Mouse (Mus musculus) ES-E14 (cell line): ENCODE results near the gene Il20rb. TPM values are rescaled to one million over a fixed set of nuclear protein-coding genes. Genes with fewer than 3 reads are reported as not detected.

Experiments used
- DNase-seq: peaks from one replicate; pipeline ENCODE4 v3.0.0-alpha.2; 2013; ENCODE audit warnings: low read depth, low spot score
- H3K27ac ChIP-seq: 2 replicates; pipeline ENCODE4 v1.5.1; 2012; ENCODE audit warnings: low read depth, mild to moderate bottlenecking, low read length, moderate library complexity, mixed read lengths; ENCODE audit not compliant: poor library complexity, insufficient read depth, severe bottlenecking
- H3K36me3 ChIP-seq: 2 replicates; pipeline ENCODE4 v1.6.1; 2012; ENCODE audit warnings: mild to moderate bottlenecking, low read length, moderate library complexity, mixed read lengths; ENCODE audit not compliant: control insufficient read depth, poor library complexity, insufficient read depth, severe bottlenecking
- H3K4me1 ChIP-seq, 2 experiments: fragments of 150-350 bp in 1 of 2; sonication (generic) in 1 of 2; 2 replicates each; pipeline ENCODE4 v1.6.1; 2012; ENCODE audit warnings: low read length in 2 of 2, mild to moderate bottlenecking in 1 of 2, mixed read lengths in 1 of 2; ENCODE audit not compliant: control insufficient read depth in 2 of 2, insufficient read depth in 2 of 2, poor library complexity in 1 of 2
- H3K4me3 ChIP-seq, 2 experiments: fragments of 150-350 bp in 1 of 2; sonication (generic) in 1 of 2; 2 replicates each; pipeline ENCODE4 v1.5.1; 2012; ENCODE audit warnings: low read length in 2 of 2, low read depth in 1 of 2, mild to moderate bottlenecking in 1 of 2, mixed read lengths in 1 of 2; ENCODE audit not compliant: insufficient read depth in 1 of 2, poor library complexity in 1 of 2, severe bottlenecking in 1 of 2
- H3K9ac ChIP-seq: 2 replicates; pipeline ENCODE4 v1.6.1; 2012; ENCODE audit warnings: low read depth, mild to moderate bottlenecking, low read length, mixed read lengths; ENCODE audit not compliant: poor library complexity, insufficient read depth, severe bottlenecking
- H3K9me3 ChIP-seq: fragments of 150-350 bp; sonication (generic); 2 replicates; pipeline ENCODE4 v1.6.1; 2012; ENCODE audit warnings: low read depth, mild to moderate bottlenecking, low read length; ENCODE audit not compliant: control insufficient read depth, insufficient read depth
- CHD2 ChIP-seq: IDR thresholded peaks from 2 replicates; pipeline ENCODE4 v1.6.1; 2014; ENCODE audit warnings: mild to moderate bottlenecking, low read depth, low read length, inconsistent platforms
- HCFC1 ChIP-seq: IDR thresholded peaks from 2 replicates; pipeline ENCODE4 v1.6.1; 2012; ENCODE audit warnings: low read length, inconsistent platforms, borderline replicate concordance; ENCODE audit not compliant: insufficient read depth
- MAFK ChIP-seq: IDR thresholded peaks from 2 replicates; pipeline ENCODE4 v1.6.1; 2014; ENCODE audit warnings: mild to moderate bottlenecking, low read depth, low read length, inconsistent platforms; ENCODE audit not compliant: insufficient read depth
- ZC3H11A ChIP-seq: IDR thresholded peaks from 2 replicates; pipeline ENCODE4 v1.6.1; 2012; ENCODE audit warnings: low read depth, mild to moderate bottlenecking, inconsistent platforms, low read length, borderline replicate concordance
- ZNF384 ChIP-seq: IDR thresholded peaks from 2 replicates; pipeline ENCODE4 v1.6.1; 2012; ENCODE audit warnings: low read depth, low read length, inconsistent platforms
- in situ Hi-C, 2 experiments: fragments of 600-800 bp; cut with MboI; formaldehyde crosslinking; loops; one replicate each; pipeline ENCODE4 v1.15.1; 2025; ENCODE audit warnings: low sequenced_read_pairs in 2 of 2, inconsistent platforms in 1 of 2; ENCODE audit not compliant: unreplicated experiment in 2 of 2
- total RNA-seq: library from RNA; depleted of rRNA; stranded (reverse); fragments of 300-350 nt; gene quantifications from 2 replicates; pipeline ENCODE4 v1.2.3, GENCODE M21; 2012; rRNA removed

The Il20rb gene
- 3.3 and 3.7 TPM in 2 replicates for total RNA-seq

GRCm38 (mm10) chr9:100486431-100486830, at the start of gene Il20rb:
Gene Il20rb, minus strand, starts transcription at chr9:100486788.
- Histone ChIP-seq H3K4me3 (no peak within 1 kb of the TSS), H3K9me3 (no peaks in the 10 kb centered on the region), H3K36me3 (no peaks in the 10 kb centered on the region), H3K27ac (no peak within 1 kb of the TSS), H3K9ac (no peak within 1 kb of the TSS), H3K4me1 (no peaks in the 10 kb centered on the region)
- DNase-seq = no peak
- in situ Hi-C loops = no loop called here
- no peak for TF ChIP-seq ZNF384
- TF ChIP-seq ZC3H11A = no peak
- no peak for TF ChIP-seq HCFC1
- TF ChIP-seq MAFK = no peak
- TF ChIP-seq CHD2 = no peak

DNA sequence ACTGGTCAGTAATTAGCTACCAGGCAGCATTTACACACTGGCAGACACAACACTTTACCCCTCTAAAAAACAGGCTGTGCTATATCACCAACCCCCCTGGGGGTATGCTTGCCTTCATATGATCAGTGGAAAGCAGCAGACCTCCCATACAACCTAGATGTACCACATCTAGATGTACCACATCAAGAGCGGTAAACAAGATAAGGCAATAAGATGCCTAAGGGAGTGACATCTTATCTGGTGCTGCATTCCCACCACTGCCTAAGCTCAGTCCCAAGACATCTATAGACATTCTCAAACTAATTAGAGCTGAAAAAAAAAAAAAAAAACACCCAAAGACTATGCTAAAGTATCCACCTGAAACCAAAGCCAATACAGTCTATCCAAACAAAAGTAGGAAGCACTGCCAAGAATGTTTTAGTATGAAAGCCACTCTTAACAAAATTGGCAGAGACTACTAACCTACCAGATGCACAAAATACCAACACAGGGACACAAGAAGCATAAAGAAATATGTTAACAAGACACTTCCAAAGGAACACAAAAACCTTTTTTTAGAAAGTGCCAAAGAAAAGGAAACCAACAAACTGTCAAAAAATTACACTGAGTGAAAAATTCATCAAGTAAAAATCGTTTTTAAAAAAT, 49.2 kb upstream of the Il20rb start:
- Histone ChIP-seq H3K9me3 (no peaks in the 10 kb centered on the region), H3K4me3 (no peak overlapping the region), H3K36me3 (no peaks in the 10 kb centered on the region), H3K27ac (no peak overlapping the region), H3K9ac (no peak overlapping the region), H3K4me1 (no peaks in the 10 kb centered on the region)
- in situ Hi-C loops = no loop called here
- no peak for TF ChIP-seq MAFK
- TF ChIP-seq HCFC1 = no peak
- TF ChIP-seq CHD2 = no peak
- TF ChIP-seq ZC3H11A = no peak
- TF ChIP-seq ZNF384 = no peak
- no peak for DNase-seq

- TF ChIP-seq MAFK = no peak
- no peak for TF ChIP-seq ZNF384
- TF ChIP-seq CHD2 = no peak
- no peak for TF ChIP-seq ZC3H11A
- no peak for TF ChIP-seq HCFC1
- Histone ChIP-seq H3K9me3 (no peaks in the 10 kb centered on the region), H3K36me3 (no peaks in the 10 kb centered on the region), H3K4me3 (no peak overlapping the region), H3K4me1 (no peaks in the 10 kb centered on the region), H3K9ac (no peak overlapping the region), H3K27ac (no peak overlapping the region)
- in situ Hi-C loops = no loop called here
- DNase-seq = no peak
Observed at GRCm38 (mm10) chr9:100534686-100535085, 48.1 kb upstream of the Il20rb start.

DNA sequence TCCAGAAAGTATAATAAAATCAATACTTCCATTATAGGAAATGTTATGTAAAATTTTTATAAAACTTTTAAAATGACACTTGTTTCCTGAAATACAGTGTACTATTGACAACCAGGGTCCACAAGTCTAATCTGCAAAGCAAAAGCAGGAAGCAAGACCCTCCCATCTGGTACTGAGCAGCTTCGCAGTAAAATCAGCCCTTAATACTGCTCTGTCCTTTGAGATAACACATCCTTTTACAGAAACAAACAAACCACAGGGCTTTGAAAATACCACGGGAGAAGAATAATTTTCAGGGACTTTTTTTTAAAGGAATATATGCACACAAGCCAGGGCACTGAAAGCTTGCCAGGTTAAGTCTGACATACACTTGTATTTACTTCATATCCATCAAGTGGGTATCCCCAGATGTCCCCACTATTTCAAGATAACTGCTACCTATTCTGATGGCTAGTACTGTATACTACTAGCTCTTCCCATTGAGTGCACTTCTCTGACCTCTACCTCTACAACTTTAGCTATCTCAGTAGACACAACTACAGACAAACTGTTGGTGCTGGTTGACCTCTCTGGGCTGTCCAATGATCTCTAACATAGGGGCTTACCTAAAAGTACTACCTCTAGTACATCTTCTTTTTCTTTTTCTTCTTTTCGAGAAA, 46.4 kb upstream of the Il20rb start:
- Histone ChIP-seq H3K4me3 (no peak overlapping the region), H3K9me3 (no peaks in the 10 kb centered on the region), H3K36me3 (no peaks in the 10 kb centered on the region), H3K27ac (no peak overlapping the region), H3K9ac (no peak overlapping the region), H3K4me1 (no peaks in the 10 kb centered on the region)
- TF ChIP-seq ZC3H11A (no peak), HCFC1 (no peak), MAFK (no peak), CHD2 (no peak), ZNF384 (no peak)
- in situ Hi-C loops = no loop called here
- no peak for DNase-seq

GRCm38 (mm10) chr9:100531296-100531695, 44.7 kb upstream of the Il20rb start:
- H3K4me3 ChIP-seq = no peak overlapping the region
- no peaks in the 10 kb centered on the region for H3K4me1 ChIP-seq
- in situ Hi-C loops = no loop called here
- no peak overlapping the region for H3K27ac ChIP-seq
- no peak for DNase-seq
- no peak for TF ChIP-seq ZC3H11A
- no peak for TF ChIP-seq MAFK
- no peak for TF ChIP-seq ZNF384
- no peak for TF ChIP-seq CHD2
- no peak for TF ChIP-seq HCFC1
- no peaks in the 10 kb centered on the region for H3K36me3 ChIP-seq
- no peaks in the 10 kb centered on the region for H3K9me3 ChIP-seq
- no peak overlapping the region for H3K9ac ChIP-seq
